Mouse (Mus musculus): ENCODE measurements around the gene Nanog.

DNA sequence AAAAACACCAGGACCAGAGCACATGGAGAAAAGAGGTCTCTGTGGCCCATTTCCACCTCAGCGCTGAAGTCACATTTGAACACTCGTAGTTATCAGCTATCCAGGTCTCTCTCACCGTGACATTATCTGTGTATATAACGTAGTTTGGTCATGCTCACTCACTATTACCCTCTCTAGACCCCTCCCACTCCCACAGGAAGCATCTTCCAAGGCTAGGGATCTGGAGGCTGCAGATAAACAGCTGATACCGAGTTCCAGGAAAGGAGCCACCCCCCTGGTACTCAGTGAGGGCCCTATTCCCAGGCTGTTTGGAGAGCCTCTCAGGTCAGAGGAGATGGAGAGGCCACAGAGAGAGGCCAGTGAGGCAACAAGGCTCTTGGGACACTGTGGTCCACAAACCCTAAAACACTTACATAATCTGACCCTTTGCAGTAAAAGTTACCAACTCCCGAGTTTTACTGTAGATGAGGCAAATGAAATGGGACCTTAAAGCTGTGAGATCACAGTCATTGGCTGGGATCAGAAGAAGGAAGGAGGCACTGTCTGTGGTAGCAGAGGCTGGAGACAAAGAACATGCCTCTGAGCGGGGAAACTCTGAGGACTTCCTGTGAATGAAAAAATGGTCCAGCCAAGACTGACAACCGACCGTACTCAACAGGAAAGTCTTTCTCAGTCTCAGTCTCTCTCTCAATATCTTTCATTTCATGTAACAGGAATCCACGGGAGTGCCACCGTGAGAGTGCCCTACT is 55.8 kb downstream of the Nanog start:
- TF ChIP-seq POLR2A (IDR thresholded peaks at IDR 0.05; ENCODE audit: control insufficient read depth, extremely low read depth, insufficient read depth, low read length, poor library complexity) (no peak), CTCF (IDR thresholded peaks at IDR 0.05; ENCODE audit: borderline replicate concordance, control insufficient read depth, extremely low read depth, insufficient read depth, low read length, poor library complexity) (no peak)
